Mouse (Mus musculus) C2C12 (cell line): ENCODE measurements around the gene Rangrf.

Experiments used
- CEBPB ChIP-seq: IDR thresholded peaks from one replicate; pipeline ENCODE4 v1.6.1; 2011; ENCODE audit warnings: low read depth, mild to moderate bottlenecking, control low read depth, moderate library complexity
- CTCF ChIP-seq: IDR thresholded peaks from one replicate; pipeline ENCODE4 v1.5.1; 2011; ENCODE audit not compliant: control insufficient read depth, insufficient read depth, insufficient read length
- FOSL1 ChIP-seq: IDR thresholded peaks from one replicate; pipeline ENCODE4 v1.8.0; 2011; ENCODE audit warnings: mild to moderate bottlenecking, low read length; ENCODE audit not compliant: poor library complexity, insufficient read depth, severe bottlenecking
- MAX ChIP-seq: IDR thresholded peaks from one replicate; pipeline ENCODE4 v1.6.1; 2011; ENCODE audit warnings: mild to moderate bottlenecking, control low read depth
- MYOD1 ChIP-seq: IDR thresholded peaks from one replicate; pipeline ENCODE4 v1.6.1; 2011; ENCODE audit warnings: low read depth; ENCODE audit not compliant: control insufficient read depth, insufficient read length
- MYOG ChIP-seq: IDR thresholded peaks from one replicate; pipeline ENCODE4 v1.6.1; 2011; ENCODE audit not compliant: control insufficient read depth, insufficient read length; ENCODE audit errors: extremely low read depth
- USF1 ChIP-seq: IDR thresholded peaks from one replicate; pipeline ENCODE4 v1.6.1; 2011; ENCODE audit warnings: low read depth, mild to moderate bottlenecking, control low read depth, moderate library complexity

GRCm38 (mm10) chr11:68994377-68994776, 19.4 kb upstream of the Rangrf start:
- no peak for TF ChIP-seq USF1
- TF ChIP-seq CTCF: no peak
- TF ChIP-seq MYOG: no peak
- no peak for TF ChIP-seq MAX
- TF ChIP-seq CEBPB: no peak
- TF ChIP-seq MYOD1: no peak
- no peak for TF ChIP-seq FOSL1
